Mouse (Mus musculus): ENCODE measurements around the gene Arhgef26. TPM values are rescaled to one million over a fixed set of nuclear protein-coding genes. Genes with fewer than 3 reads are reported as not detected.

The Arhgef26 gene
- polyA plus RNA-seq, 1 experiment from 2014 or later: 13.9 TPM

GRCm38 (mm10) chr3:62455854-62456253 lies 117.7 kb downstream of the Arhgef26 start:
- Histone ChIP-seq H3K36me3 (peaks cover 12% of the 10 kb centered on the region), H3K27me3 (replicated peaks) (no peaks in the 10 kb centered on the region), H3K4me1 (peaks cover 5% of the 10 kb centered on the region; the same call in 1 of the 2 replicates), H3K9me3 (replicated peaks) (no peaks in the 10 kb centered on the region), H3K27ac (replicated peaks) (peak overlapping the region; percentile 72; the same call in 1 of the 2 replicates), H3K4me3 (replicated peaks) (no peak overlapping the region), H3K9ac (replicated peaks) (no peak overlapping the region), H3K4me2 (no peak overlapping the region)
- ATAC-seq (ENCODE audit: low FRiP score): peak; percentile 76
- 31% methylated on average over 1 of the region's 1 CpGs for WGBS

GRCm38 (mm10) chr3:62458284-62459013 lies 120.3 kb downstream of the Arhgef26 start:
- Histone ChIP-seq H3K9me3 (replicated peaks) (no peaks in the 10 kb centered on the region), H3K4me3 (replicated peaks) (no peak overlapping the region), H3K4me1 (peaks cover 5% of the 10 kb centered on the region; the same call in 1 of the 2 replicates), H3K9ac (replicated peaks) (no peak overlapping the region), H3K36me3 (peaks cover 28% of the 10 kb centered on the region), H3K4me2 (no peak overlapping the region), H3K27me3 (replicated peaks) (no peaks in the 10 kb centered on the region), H3K27ac (replicated peaks) (no peak overlapping the region)
- peak; percentile 75 for ATAC-seq (ENCODE audit: low FRiP score)
- 38% methylated on average over 6 of the region's 6 CpGs for WGBS

GRCm38 (mm10) chr3:62459483-62459882 lies 121.3 kb downstream of the Arhgef26 start:
- 80% methylated on average over 6 of the region's 6 CpGs for whole genome bisulfite sequencing
- no peak overlapping the region for H3K27ac ChIP-seq (replicated peaks)
- H3K4me3 ChIP-seq (replicated peaks): no peak overlapping the region
- no peak overlapping the region for H3K4me2 ChIP-seq
- H3K9ac ChIP-seq (replicated peaks): no peak overlapping the region
- no peak for ATAC-seq (ENCODE audit: low FRiP score)
- H3K36me3 ChIP-seq: peaks cover 32% of the 10 kb centered on the region
- no peaks in the 10 kb centered on the region; the same call in 1 of the 2 replicates for H3K4me1 ChIP-seq
- H3K27me3 ChIP-seq (replicated peaks): no peaks in the 10 kb centered on the region
- no peaks in the 10 kb centered on the region for H3K9me3 ChIP-seq (replicated peaks)

GRCm38 (mm10) chr3:62464276-62464675 lies 126.1 kb downstream of the Arhgef26 start:
- WGBS: 90% methylated on average over 3 of the region's 3 CpGs
- Histone ChIP-seq H3K36me3 (peaks cover 57% of the 10 kb centered on the region), H3K27me3 (replicated peaks) (no peaks in the 10 kb centered on the region), H3K4me1 (no peaks in the 10 kb centered on the region), H3K9ac (replicated peaks) (no peak overlapping the region), H3K4me2 (no peak overlapping the region), H3K4me3 (replicated peaks) (no peak overlapping the region), H3K9me3 (replicated peaks) (no peaks in the 10 kb centered on the region), H3K27ac (replicated peaks) (no peak overlapping the region)
- no peak for ATAC-seq (ENCODE audit: low FRiP score)

GRCm38 (mm10) chr3:62470179-62470578 lies 132.0 kb downstream of the Arhgef26 start:
- Histone ChIP-seq H3K4me2 (no peak overlapping the region), H3K27me3 (replicated peaks) (no peaks in the 10 kb centered on the region), H3K9ac (replicated peaks) (no peak overlapping the region), H3K36me3 (peaks cover 66% of the 10 kb centered on the region), H3K4me1 (no peaks in the 10 kb centered on the region), H3K9me3 (replicated peaks) (no peaks in the 10 kb centered on the region), H3K27ac (replicated peaks) (no peak overlapping the region), H3K4me3 (replicated peaks) (no peak overlapping the region)
- WGBS: 94% methylated on average over 1 of the region's 1 CpGs
- no peak for ATAC-seq (ENCODE audit: low FRiP score)

- Histone ChIP-seq H3K4me2 (no peak overlapping the region), H3K4me3 (replicated peaks) (no peak overlapping the region), H3K9me3 (replicated peaks) (no peaks in the 10 kb centered on the region), H3K27me3 (replicated peaks) (no peaks in the 10 kb centered on the region), H3K27ac (replicated peaks) (no peak overlapping the region), H3K4me1 (no peaks in the 10 kb centered on the region), H3K9ac (replicated peaks) (no peak overlapping the region), H3K36me3 (peaks cover 39% of the 10 kb centered on the region)
- 94% methylated on average over 2 of the region's 2 CpGs for WGBS
- no peak for ATAC-seq (ENCODE audit: low FRiP score)
These were observed 146.2 kb downstream of the Arhgef26 start for GRCm38 (mm10) chr3:62484340-62484739.

GRCm38 (mm10) chr3:62492568-62492967 lies 154.4 kb downstream of the Arhgef26 start:
- no peak for ATAC-seq (ENCODE audit: low FRiP score)
- Histone ChIP-seq H3K27ac (replicated peaks) (no peak overlapping the region), H3K27me3 (replicated peaks) (no peaks in the 10 kb centered on the region), H3K4me3 (replicated peaks) (no peak overlapping the region), H3K9me3 (replicated peaks) (no peaks in the 10 kb centered on the region), H3K4me1 (no peaks in the 10 kb centered on the region), H3K36me3 (peaks cover 48% of the 10 kb centered on the region), H3K4me2 (no peak overlapping the region), H3K9ac (replicated peaks) (no peak overlapping the region)
- 90% methylated on average over 6 of the region's 6 CpGs for WGBS

GRCm38 (mm10) chr3:62499327-62499726 lies 161.2 kb downstream of the Arhgef26 start:
- H3K9ac ChIP-seq (replicated peaks): no peak overlapping the region
- H3K9me3 ChIP-seq (replicated peaks): no peaks in the 10 kb centered on the region
- H3K4me3 ChIP-seq (replicated peaks): no peak overlapping the region
- H3K27ac ChIP-seq (replicated peaks): no peak overlapping the region
- H3K27me3 ChIP-seq (replicated peaks): no peaks in the 10 kb centered on the region
- H3K4me2 ChIP-seq: no peak overlapping the region
- no peak for ATAC-seq (ENCODE audit: low FRiP score)
- peaks cover 41% of the 10 kb centered on the region for H3K36me3 ChIP-seq
- WGBS: 82% methylated on average over 4 of the region's 4 CpGs
- no peaks in the 10 kb centered on the region for H3K4me1 ChIP-seq

- Histone ChIP-seq H3K9ac (replicated peaks) (no peak overlapping the region), H3K4me2 (peak overlapping the region; percentile 75), H3K4me1 (peaks cover 18% of the 10 kb centered on the region), H3K27me3 (replicated peaks) (no peaks in the 10 kb centered on the region), H3K36me3 (peaks cover 10% of the 10 kb centered on the region), H3K9me3 (replicated peaks) (no peaks in the 10 kb centered on the region), H3K4me3 (replicated peaks) (peak overlapping the region; percentile 97), H3K27ac (replicated peaks) (no peak overlapping the region)
- ATAC-seq (ENCODE audit: low FRiP score): no peak
- WGBS: 75% methylated on average over 5 of the region's 5 CpGs
These were observed 167.2 kb downstream of the Arhgef26 start for GRCm38 (mm10) chr3:62505166-62505900.

GRCm38 (mm10) chr3:62506488-62507205 lies 168.5 kb downstream of the Arhgef26 start, which contains the start of gene Dhx36:
Gene Dhx36 (minus strand): TSS chr3:62507004.
- Histone ChIP-seq H3K27me3 (replicated peaks) (no peaks in the 10 kb centered on the region), H3K27ac (replicated peaks) (peak within 1 kb of the TSS; percentile 98), H3K4me2 (peak within 1 kb of the TSS; percentile 75), H3K4me1 (peaks cover 18% of the 10 kb centered on the region), H3K36me3 (no peaks in the 10 kb centered on the region), H3K4me3 (replicated peaks) (peak within 1 kb of the TSS; percentile 97), H3K9me3 (replicated peaks) (no peaks in the 10 kb centered on the region), H3K9ac (replicated peaks) (peak within 1 kb of the TSS; percentile 93)
- 2% methylated on average over 66 of the region's 66 CpGs for WGBS
- peak; percentile 99 for ATAC-seq (ENCODE audit: low FRiP score)

- ATAC-seq (ENCODE audit: low FRiP score): peak; percentile 19
- Histone ChIP-seq H3K27me3 (replicated peaks) (no peaks in the 10 kb centered on the region), H3K36me3 (no peaks in the 10 kb centered on the region), H3K9me3 (replicated peaks) (no peaks in the 10 kb centered on the region), H3K27ac (replicated peaks) (0 out of 2 replicates have a peak overlapping the region, but pooled peaks have one; percentile 98), H3K4me2 (peak overlapping the region; percentile 75), H3K4me1 (peaks cover 18% of the 10 kb centered on the region), H3K4me3 (replicated peaks) (peak overlapping the region; percentile 97), H3K9ac (replicated peaks) (no peak overlapping the region)
- WGBS: 34% methylated on average over 5 of the region's 5 CpGs
These were observed 169.1 kb downstream of the Arhgef26 start for GRCm38 (mm10) chr3:62507206-62507647.
